Comparison of ENCODE assay signal across 21 mouse cellular contexts in genomic region chr2:71836232-71836631, GRCm38 (mm10).
"Had no signal": no experiment of that assay in that cellular context is flagged by ENCODE, and none has a peak within 500 bp of the region (broad histone marks: within the 10 kb centered on the region; RNA-seq: fewer than 3 reads in every experiment).

No protein-coding gene starts in this region.

- ATAC-seq: midbrain, embryonic 13.5 days; midbrain, embryonic 16.5 days had no signal

- H3K9me3 ChIP-seq: megakaryocyte, embryonic 14.5 days; midbrain, embryonic 10.5 days; midbrain, embryonic 13.5 days; neural tube, embryonic 13.5 days; neural tube, embryonic 15.5 days; stomach, embryonic 15.5 days had no signal

- H3K9ac ChIP-seq: liver, embryonic 14.5 days; lung, embryonic 14.5 days; midbrain, embryonic 13.5 days; neural tube, embryonic 13.5 days; neural tube, embryonic 15.5 days; stomach, embryonic 15.5 days had no signal

- H3K4me2 ChIP-seq: lung, embryonic 14.5 days; midbrain, embryonic 13.5 days; neural tube, embryonic 13.5 days; neural tube, embryonic 15.5 days; stomach, embryonic 15.5 days had no signal

- H3K27me3 ChIP-seq: megakaryocyte, embryonic 14.5 days; midbrain, embryonic 13.5 days; neural tube, embryonic 13.5 days; neural tube, embryonic 15.5 days; stomach, embryonic 15.5 days had no signal

- DNase-seq: lung, adult 18-20 months; lung, embryonic 14.5 days; lung, postnatal 10 days; lung, postnatal 4 days; retina, postnatal 1 day; right cerebral cortex, adult 18-20 months; right cerebral cortex, postnatal 25 days; right cerebral cortex, postnatal 4 days; thymus, adult 2 months; thymus, postnatal 25 days; thymus, postnatal 4 days had no signal

- H3K4me1 ChIP-seq: midbrain, embryonic 10.5 days; midbrain, embryonic 13.5 days; neural tube, embryonic 13.5 days; neural tube, embryonic 15.5 days; stomach, embryonic 15.5 days had no signal

- H3K36me3 ChIP-seq: neural tube, embryonic 15.5 days; stomach, embryonic 15.5 days had no signal

- H3K4me3 ChIP-seq: megakaryocyte, embryonic 14.5 days; midbrain, embryonic 10.5 days; midbrain, embryonic 13.5 days; myocyte; neural tube, embryonic 13.5 days; neural tube, embryonic 15.5 days; stomach, embryonic 15.5 days had no signal

- H3K27ac ChIP-seq: liver, embryonic 14.5 days; midbrain, embryonic 10.5 days; midbrain, embryonic 13.5 days; neural tube, embryonic 13.5 days; neural tube, embryonic 15.5 days; stomach, embryonic 15.5 days; stomach, postnatal 0 days had no signal
